Mouse (Mus musculus) layer of hippocampus, postnatal 14 days (tissue): Measurements from ENCODE around the gene Sh3glb1. TPM values are rescaled to one million over a fixed set of nuclear protein-coding genes. Genes with fewer than 3 reads are reported as not detected.
A peak's percentile ranks its signal among the peaks of the same experiment; 100 is the strongest.

Experiments
- DNase-seq, 2 experiments: peaks; one replicate each; pipeline ENCODE4 v3.0.0; 2021 to 2022; ENCODE audit warnings: low spot score in 2 of 2, mixed read lengths in 1 of 2
- total RNA-seq, 2 experiments: library from RNA; stranded (reverse); gene quantifications; 2 replicates each; pipeline ENCODE4 v1.2.3; 2021

Sh3glb1 gene
- total RNA-seq, 2 experiments from 2014 or later: 89.0 to 90.8 TPM

- no peak for DNase-seq
Observed at GRCm38 (mm10) chr3:144672016-144672415, 48.1 kb downstream of the Sh3glb1 start.

- no peak for DNase-seq
Observed at GRCm38 (mm10) chr3:144669944-144670874, 49.9 kb downstream of the Sh3glb1 start.

GRCm38 (mm10) chr3:144669457-144669864 lies 50.7 kb downstream of the Sh3glb1 start:
- no peak for DNase-seq

GRCm38 (mm10) chr3:144668949-144669348 lies 51.2 kb downstream of the Sh3glb1 start:
- peak in 1 of 2 experiments; percentile 21 for DNase-seq

- DNase-seq: no peak
Observed at GRCm38 (mm10) chr3:144668039-144668438, 52.1 kb downstream of the Sh3glb1 start.

- no peak for DNase-seq
Observed at GRCm38 (mm10) chr3:144664363-144665299, 55.5 kb downstream of the Sh3glb1 start.

GRCm38 (mm10) chr3:144663415-144664093 lies 56.6 kb downstream of the Sh3glb1 start:
- no peak for DNase-seq

- DNase-seq: no peak
Observed at GRCm38 (mm10) chr3:144662215-144662852, 57.8 kb downstream of the Sh3glb1 start.

- DNase-seq: no peak
Observed at GRCm38 (mm10) chr3:144661439-144661838, 58.7 kb downstream of the Sh3glb1 start.

GRCm38 (mm10) chr3:144644202-144644601 lies 75.9 kb downstream of the Sh3glb1 start:
- no peak for DNase-seq

- DNase-seq: peak; percentile 41 to 67
Observed at GRCm38 (mm10) chr3:144643301-144643871, 76.7 kb downstream of the Sh3glb1 start.

- no peak for DNase-seq
Observed at GRCm38 (mm10) chr3:144642141-144642540, 78.0 kb downstream of the Sh3glb1 start.

- DNase-seq: no peak
Observed at GRCm38 (mm10) chr3:144640033-144640432, 80.1 kb downstream of the Sh3glb1 start.

- no peak for DNase-seq
Observed at GRCm38 (mm10) chr3:144639387-144639786, 80.7 kb downstream of the Sh3glb1 start.

GRCm38 (mm10) chr3:144638110-144638509 lies 82.0 kb downstream of the Sh3glb1 start:
- no peak for DNase-seq

- DNase-seq: no peak
Observed at GRCm38 (mm10) chr3:144635236-144635635, 84.9 kb downstream of the Sh3glb1 start.
